Mouse (Mus musculus) large intestine, adult 2 months (tissue): ENCODE data around the gene Cma2. TPM values are rescaled to one million over a fixed set of nuclear protein-coding genes. Genes with fewer than 3 reads are reported as not detected.
"Not testable (repeated sequence)": the region's sequence is repeated elsewhere in the genome, so short reads cannot be mapped to it uniquely, and the experiment has no call there.

Experiments used
- DNase-seq: peaks from one replicate; pipeline ENCODE4 v3.0.0-alpha.2; 2012; ENCODE audit warnings: low read depth, low spot score
- WGBS: fragments of 180-500 bp; shearing (Covaris S2); methylation state at CpG from one replicate; pipeline ENCODE4 v1.1.7; 2018; 5-methylcytosine and 5-hydroxymethylcytosine counted together
- polyA plus RNA-seq: library from polyadenylated mRNA; depleted of rRNA; stranded (reverse); fragments of >200 nt; gene quantifications from 2 replicates; pipeline ENCODE4 v1.2.3, GENCODE M21; 2012; rRNA removed

Cma2 gene
- polyA plus RNA-seq: 3.0 TPM in 1 of 2 replicates, not detected in the other

- DNase-seq: no peak
- WGBS: 67% methylated on average over 6 of the region's 6 CpGs
Observed at GRCm38 (mm10) chr14:55950346-55951030, at the start of gene Cma2. Gene Cma2 (plus strand): TSS chr14:55950980.

DNA sequence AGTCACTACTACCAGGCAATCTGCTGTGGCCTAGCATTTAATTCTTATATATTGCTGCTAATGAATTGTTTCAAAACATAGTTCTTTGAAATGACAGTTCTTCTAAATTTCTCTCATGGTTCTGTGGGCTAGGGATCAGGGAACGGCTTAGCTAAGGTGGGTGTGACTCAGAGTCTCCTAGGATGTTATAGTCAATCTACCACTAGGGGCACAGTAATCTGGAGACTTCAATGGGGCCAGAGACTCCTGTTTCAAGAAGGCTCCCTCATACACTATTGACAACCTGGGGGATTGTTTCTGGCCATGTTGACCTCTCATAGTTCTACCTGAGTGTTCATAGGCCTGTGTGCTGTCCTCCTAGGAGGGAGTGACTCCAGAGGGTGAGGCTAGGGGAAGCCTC, 45.3 kb upstream of the Cma2 start:
- no peak for DNase-seq
- WGBS: 8% methylated on average over 1 of the region's 1 CpGs

GRCm38 (mm10) chr14:55913406-55913805, 37.4 kb upstream of the Cma2 start:
- WGBS: 43% methylated on average over 4 of the region's 4 CpGs
- DNase-seq: no peak

DNA sequence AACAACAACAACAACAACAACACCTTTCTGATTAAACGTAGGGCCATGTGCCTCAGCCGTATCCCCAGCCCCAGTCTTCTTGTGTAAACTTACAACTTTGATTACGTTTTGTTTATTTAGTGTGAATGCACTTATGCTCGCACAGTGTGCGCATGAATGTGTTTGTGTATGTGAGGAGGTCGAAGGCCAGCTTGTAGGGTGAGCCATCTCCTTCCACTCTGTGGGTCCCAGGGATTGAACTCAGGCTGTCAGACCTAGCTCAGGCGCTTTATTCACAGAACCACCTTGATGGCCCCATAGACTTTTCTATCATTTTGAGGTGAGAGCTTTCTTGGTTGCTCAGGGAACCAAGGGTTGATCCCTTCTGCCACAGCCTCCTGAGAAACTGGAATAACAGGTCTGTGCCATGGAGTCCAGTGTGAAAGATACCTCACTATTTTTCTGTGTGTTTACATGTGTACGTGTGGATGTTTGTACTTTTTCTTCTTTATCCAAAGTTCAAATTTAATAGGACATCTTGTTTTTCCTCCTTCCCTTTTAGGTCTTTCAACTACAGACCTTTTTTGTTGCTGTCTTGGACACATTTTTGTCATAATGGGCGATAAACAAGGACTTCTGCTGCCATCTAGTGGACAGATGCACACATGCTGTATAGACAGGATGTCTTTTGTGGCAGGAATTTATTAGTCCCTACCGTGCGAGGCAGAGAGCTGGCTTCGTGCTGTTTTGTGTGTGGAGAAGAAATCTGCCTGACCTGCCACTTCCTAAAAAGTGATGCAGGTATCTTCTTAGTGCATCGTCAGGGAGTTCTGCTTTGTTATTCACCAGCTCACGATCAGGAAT, 32.3 kb upstream of the Cma2 start:
- 12% methylated on average over 14 of the region's 14 CpGs for WGBS
- DNase-seq: peak; percentile 72

DNA sequence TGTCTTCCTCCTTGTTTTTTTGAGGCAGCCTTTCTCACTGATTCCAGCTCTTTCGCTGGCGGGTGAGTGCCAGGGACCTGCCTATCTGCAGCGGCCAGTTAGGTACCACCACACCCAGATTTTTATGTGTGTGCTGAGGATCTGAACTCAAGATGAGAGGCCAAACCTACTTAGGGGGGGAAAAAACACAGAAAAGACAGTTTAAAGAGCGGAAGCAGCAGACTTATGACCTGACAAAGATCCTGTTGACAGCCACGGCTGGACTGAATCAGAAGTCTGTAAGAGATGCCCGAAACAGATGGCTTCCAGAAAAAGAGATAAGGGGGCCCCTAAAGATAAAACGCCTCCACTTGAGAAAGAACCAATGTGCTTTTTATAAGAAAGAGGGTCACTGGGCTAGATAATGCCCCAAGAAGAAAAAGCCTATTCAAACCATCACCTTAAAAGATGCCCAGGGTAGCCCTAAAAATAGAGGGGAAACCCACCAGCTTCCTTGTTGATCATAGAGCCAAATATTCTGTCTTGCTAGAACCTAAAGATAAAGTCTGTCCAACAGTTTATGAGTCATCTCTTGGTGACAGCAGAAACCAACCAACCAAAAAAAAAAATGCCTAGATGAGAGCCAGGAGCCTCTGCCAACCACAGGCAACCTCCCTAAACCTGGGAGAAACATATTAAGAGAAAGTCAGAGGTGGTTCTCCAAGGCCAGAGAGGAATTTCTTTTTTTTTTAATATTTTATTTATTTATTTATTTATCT, 28.1 kb upstream of the Cma2 start:
- no peak for DNase-seq
- WGBS: 24% methylated on average over 7 of the region's 7 CpGs

DNA sequence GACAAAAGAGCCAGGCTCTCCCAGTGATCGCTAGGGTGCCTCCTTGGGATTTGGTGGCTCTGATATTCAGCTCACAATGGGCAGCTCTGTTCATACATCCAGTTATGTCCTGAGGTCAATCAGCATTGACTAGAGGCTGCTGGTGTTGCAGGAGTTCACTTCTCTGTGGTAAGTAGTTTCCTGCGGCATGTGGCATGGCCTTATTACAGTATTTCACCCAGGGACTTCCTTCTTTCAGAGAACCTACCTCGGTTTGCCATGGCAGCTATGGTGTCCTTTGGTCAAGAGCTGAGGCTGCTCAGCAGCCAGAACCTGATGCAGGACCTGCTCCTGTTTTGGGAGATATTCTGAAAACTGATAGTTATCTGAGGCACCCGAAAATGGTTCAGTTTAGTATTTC, 23.9 kb upstream of the Cma2 start:
- no peak for DNase-seq
- WGBS: 86% methylated on average over 4 of the region's 4 CpGs

DNA sequence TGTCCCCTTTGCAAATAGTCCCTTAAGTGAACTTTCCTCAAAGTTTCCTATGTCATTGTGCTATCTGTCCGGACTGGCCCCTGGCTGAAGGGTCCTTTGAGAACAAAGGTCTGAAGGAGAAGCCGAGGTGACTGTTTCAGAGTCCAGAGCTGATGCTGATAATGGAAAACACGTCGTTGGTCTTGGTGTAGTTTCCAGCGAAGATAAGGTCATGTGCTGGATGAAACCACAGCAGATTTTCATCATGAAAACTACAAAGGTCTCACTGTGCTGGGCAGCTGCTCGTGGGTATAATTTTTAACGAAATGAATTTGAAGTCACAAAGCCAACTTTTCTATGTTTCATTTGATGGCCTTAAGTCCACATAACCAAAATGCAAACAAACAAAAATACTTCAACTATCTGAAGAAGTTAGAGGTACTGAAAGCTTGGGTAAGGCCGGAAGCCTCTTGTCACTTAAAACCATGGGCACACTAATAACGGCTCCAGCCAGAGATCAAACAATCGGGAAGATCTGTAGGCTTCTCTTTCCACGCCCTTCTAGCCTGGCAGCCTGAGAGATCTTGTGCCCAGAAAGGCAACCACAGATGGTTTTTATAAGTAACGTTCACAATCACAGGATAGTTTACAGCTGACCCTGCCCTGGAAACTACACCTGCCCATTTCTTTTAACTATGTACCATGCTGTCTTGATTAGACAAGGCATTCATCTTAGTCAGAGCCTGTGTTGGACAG, 21.4 kb upstream of the Cma2 start:
- WGBS: 45% methylated on average over 12 of the region's 12 CpGs
- DNase-seq: no peak

GRCm38 (mm10) chr14:55933586-55933985, 17.2 kb upstream of the Cma2 start:
- 17% methylated on average over 7 of the region's 7 CpGs for WGBS
- DNase-seq: no peak

DNA sequence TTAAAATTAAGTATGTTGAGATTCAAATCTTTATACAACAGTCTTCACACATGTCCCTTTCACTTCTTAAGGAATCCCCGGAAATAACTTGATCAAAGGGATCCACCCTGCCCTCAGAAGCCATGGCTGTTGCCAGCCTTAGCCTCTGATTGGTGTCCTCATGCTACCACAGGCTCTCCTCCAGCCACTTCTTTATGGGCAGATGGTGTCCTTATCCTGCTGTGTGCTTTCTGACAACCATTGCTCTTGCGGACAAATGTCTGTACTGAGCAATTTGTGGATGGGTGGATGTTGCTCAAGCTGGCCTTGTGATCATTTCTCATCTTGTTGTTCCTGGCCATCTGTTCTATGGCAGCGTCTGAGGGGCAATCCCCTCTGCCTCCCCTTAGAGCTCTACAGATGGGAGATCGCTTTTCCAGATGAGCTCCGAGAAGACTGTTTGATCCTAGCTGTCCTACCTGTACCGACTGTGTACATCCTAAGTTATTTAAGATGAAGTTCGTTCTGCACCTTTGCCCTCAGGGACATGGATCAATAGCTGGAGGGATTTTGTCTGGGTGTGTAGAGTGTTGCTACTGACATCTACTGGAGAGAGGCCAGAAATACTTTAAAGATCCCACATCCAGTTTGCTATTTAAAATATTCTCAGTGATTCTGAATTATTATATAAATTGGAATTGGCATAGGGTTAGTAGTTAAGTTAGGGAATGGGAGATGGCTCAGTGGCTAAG, 10.5 kb upstream of the Cma2 start:
- no peak for DNase-seq
- WGBS: 34% methylated on average over 7 of the region's 7 CpGs

DNA sequence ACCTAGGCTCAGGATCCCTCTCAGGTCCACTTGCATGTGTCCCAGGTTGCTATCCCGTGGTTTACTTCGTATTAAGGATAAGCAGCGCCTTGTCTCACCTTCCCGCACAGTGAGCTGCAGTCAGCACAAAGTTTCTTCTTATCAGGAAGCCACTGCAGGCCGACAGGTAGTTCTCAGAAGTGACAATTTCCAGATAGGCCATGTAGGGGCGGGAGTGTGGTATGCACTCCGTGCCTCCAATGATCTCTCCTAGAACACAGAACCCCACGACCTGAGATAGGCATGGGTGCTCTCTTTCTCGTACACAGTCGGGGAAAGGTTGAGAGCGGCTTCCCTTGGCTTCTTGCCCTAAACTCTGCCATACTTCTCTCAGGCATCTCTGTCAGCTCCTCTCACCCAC, 7.2 kb upstream of the Cma2 start:
- WGBS: 76% methylated on average over 11 of the region's 11 CpGs
- no peak for DNase-seq

GRCm38 (mm10) chr14:55944575-55944974, 6.2 kb upstream of the Cma2 start, which contains the start of gene Cma1:
Gene Cma1 (minus strand): TSS chr14:55944675.
- DNase-seq: no peak

DNA sequence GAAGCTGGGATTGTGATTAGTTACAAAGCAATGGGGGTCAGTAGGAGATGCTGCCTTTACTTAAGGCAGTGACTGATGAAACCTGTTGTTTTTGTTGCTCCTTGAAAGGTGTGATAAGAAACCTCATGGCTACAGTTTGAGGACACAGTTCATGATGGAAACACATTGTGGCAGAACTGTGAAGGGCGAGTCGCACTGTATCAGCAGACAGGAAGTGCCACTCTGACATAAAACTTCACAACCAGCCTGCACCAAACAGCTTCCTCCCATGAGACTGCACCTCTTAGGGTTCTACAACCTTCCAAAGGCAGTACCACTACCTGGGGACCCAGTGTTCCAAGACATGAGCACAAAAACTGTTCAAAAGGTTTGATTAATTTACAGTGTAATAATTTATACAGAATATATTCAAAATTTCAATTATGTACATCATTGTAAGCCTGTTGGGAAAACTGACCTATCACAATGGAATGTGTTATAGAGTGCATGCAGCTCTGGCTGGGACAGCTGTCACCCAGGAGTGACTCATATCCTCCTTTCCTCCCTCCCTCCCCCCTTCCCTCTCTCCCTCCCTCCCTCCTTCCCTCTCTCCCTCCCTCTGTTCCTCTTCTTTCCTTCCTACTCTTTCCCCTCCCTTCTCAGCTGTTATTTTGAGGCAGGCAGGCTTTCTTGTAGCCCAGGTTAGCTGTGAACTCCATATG, 4.4 kb upstream of the Cma2 start:
- WGBS: 39% methylated on average over 2 of the region's 2 CpGs
- DNase-seq: no peak

More at GRCm38 (mm10) chr14:55944575-55944974, 6.2 kb upstream of the Cma2 start, which contains the start of gene Cma1:
- WGBS: 51% methylated on average over 4 of the region's 4 CpGs

- WGBS: 41% methylated on average over 1 of the region's 1 CpGs
- no peak for DNase-seq
Observed at GRCm38 (mm10) chr14:55963263-55963662, 12.5 kb downstream of the Cma2 start.

- not testable (repeated sequence) for DNase-seq
- 77% methylated on average over 2 of the region's 2 CpGs for WGBS
Observed at GRCm38 (mm10) chr14:55963900-55964299, 13.1 kb downstream of the Cma2 start.

GRCm38 (mm10) chr14:55987464-55987863, 36.7 kb downstream of the Cma2 start:
- WGBS: 70% methylated on average over 2 of the region's 3 CpGs
- not testable (repeated sequence) for DNase-seq

- DNase-seq: no peak
- WGBS: 66% methylated on average over 3 of the region's 3 CpGs
Observed at GRCm38 (mm10) chr14:56013147-56013546, 62.4 kb downstream of the Cma2 start.

- no peak for DNase-seq
- WGBS: 86% methylated on average over 2 of the region's 2 CpGs
Observed at GRCm38 (mm10) chr14:56013924-56014323, 63.1 kb downstream of the Cma2 start.

- DNase-seq: not testable (repeated sequence)
- WGBS: 65% methylated on average over 3 of the region's 3 CpGs
Observed at GRCm38 (mm10) chr14:56017671-56018070, 66.9 kb downstream of the Cma2 start, which contains the start of gene Mcpt1. Gene Mcpt1 (plus strand): TSS chr14:56017971.
